9 mouse cellular contexts compared by ENCODE assay signal in the genomic region with DNA sequence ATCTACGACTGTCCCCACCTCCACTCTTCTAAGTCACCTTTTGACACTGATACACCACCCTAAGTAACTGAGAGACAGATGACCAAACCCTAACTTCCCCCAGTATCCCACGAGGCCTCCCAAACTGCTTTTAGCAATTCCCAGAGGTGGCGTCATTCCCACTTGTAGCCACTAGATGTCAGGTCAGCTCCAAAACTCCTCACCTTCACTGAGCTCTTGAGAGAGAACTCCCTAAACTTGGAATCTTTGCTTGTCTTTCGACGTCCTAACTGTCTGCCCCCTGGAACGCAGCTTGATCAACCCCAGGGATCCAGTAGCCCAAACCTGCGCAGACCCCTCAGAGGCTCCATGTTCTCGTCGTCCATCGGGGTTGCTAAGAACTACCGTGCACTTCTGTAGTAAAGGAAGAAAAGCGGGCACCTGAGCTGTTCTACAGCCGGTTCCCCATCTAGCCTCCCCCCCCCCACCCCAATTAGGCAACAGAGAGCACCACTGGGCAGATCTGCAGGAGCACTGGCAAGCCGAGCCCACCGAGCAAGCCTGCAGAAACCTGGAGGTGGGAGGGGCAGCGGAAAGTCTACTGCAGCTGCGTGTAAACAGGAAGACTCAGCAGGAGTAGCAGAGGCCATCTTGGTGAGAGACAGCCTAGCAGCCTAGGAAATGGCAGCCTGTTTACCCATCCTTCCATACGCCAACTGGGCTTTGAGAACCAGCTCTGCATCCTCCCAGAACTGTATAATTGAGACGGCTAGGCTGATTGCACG. TPM values are rescaled to one million over a fixed set of nuclear protein-coding genes. Genes with fewer than 3 reads are reported as not detected.
DNase-seq lines count a peak whose midpoint lies in the region; ATAC-seq lines count a peak whose summit lies in the region.
"Had no signal": no experiment of that assay in that cellular context is flagged by ENCODE, and none has a peak within 500 bp of the region (broad histone marks: within the 10 kb centered on the region; RNA-seq: fewer than 3 reads in every experiment).

No protein-coding gene starts in this region.

- peaks cover 9% of the 10 kb centered on the region for H3K4me1 ChIP-seq in intestine, embryonic 14.5 days (replicated peaks; ENCODE audit: control insufficient read depth, insufficient read depth, low read length)
- H3K4me1 ChIP-seq in intestine, embryonic 15.5 days (replicated peaks) = peaks cover 11% of the 10 kb centered on the region; the same call in 1 of the 2 replicates

- no peaks in the 10 kb centered on the region for H3K27me3 ChIP-seq in intestine, embryonic 14.5 days (replicated peaks; ENCODE audit: control insufficient read depth, insufficient read depth, low read length)
- H3K27me3 ChIP-seq in intestine, embryonic 15.5 days (replicated peaks) = no peaks in the 10 kb centered on the region
- H3K27me3 ChIP-seq: limb, embryonic 15.5 days had no signal

- H3K36me3 ChIP-seq in intestine, embryonic 14.5 days (ENCODE audit: control insufficient read depth, insufficient read depth, low read length) = no peaks in the 10 kb centered on the region
- no peaks in the 10 kb centered on the region for H3K36me3 ChIP-seq in intestine, embryonic 15.5 days
- H3K36me3 ChIP-seq: limb, embryonic 15.5 days had no signal

- DNase-seq in intestine, embryonic 14.5 days (ENCODE audit: low spot score) = peak; percentile 81
- peak; percentile 88 for DNase-seq in NIH3T3 (ENCODE audit: low read depth)
- peak; percentile 54 for DNase-seq in cerebellum, adult 9-11 months
- peak; percentile 57 for DNase-seq in gastrocnemius, postnatal 10 days
- peak; percentile 33 to 72 for DNase-seq in layer of hippocampus, adult 18-20 months (ENCODE audit: low spot score in 2 of 2)
- peak; percentile 73 for DNase-seq in lung, postnatal 14 days
- peak; percentile 61 for DNase-seq in right cerebral cortex, postnatal 4 days

- no peak overlapping the region for H3K4me2 ChIP-seq in intestine, embryonic 14.5 days (ENCODE audit: low read length)
- no peak overlapping the region for H3K4me2 ChIP-seq in intestine, embryonic 15.5 days (replicated peaks)
- H3K4me2 ChIP-seq: limb, embryonic 15.5 days had no signal

- no peak overlapping the region for H3K9ac ChIP-seq in intestine, embryonic 14.5 days (ENCODE audit: low read length)
- H3K9ac ChIP-seq in intestine, embryonic 15.5 days = no peak overlapping the region
- H3K9ac ChIP-seq: limb, embryonic 15.5 days had no signal

- H3K27ac ChIP-seq in intestine, embryonic 14.5 days (ENCODE audit: low read depth) = no peak overlapping the region
- H3K27ac ChIP-seq in intestine, embryonic 15.5 days = no peak overlapping the region
- H3K27ac ChIP-seq: limb, embryonic 15.5 days had no signal

- H3K9me3 ChIP-seq in intestine, embryonic 14.5 days (ENCODE audit: control insufficient read depth, low read length) = no peaks in the 10 kb centered on the region
- no peaks in the 10 kb centered on the region for H3K9me3 ChIP-seq in intestine, embryonic 15.5 days
- H3K9me3 ChIP-seq: limb, embryonic 15.5 days had no signal

- H3K4me3 ChIP-seq in intestine, embryonic 14.5 days (ENCODE audit: low read depth, low read length) = no peak overlapping the region
- no peak overlapping the region for H3K4me3 ChIP-seq in intestine, embryonic 15.5 days (replicated peaks)
- H3K4me3 ChIP-seq: limb, embryonic 15.5 days had no signal

- 37% methylated on average over 20 of the region's 20 CpGs for WGBS in intestine, embryonic 14.5 days
- 32% methylated on average over 20 of the region's 20 CpGs for WGBS in intestine, embryonic 15.5 days

- 0 out of 2 replicates have a peak, but pooled peaks have one; percentile 16 for ATAC-seq in intestine, embryonic 14.5 days (replicated peaks; ENCODE audit: low FRiP score, low TSS enrichment, low read depth)
- ATAC-seq in intestine, embryonic 15.5 days = no peak; the same call in 1 of the 2 replicates

RNA-seq across cellular contexts. Expression of gene Lrrc74a, which starts 33.9 kb away (rescaled TPM):
- not detected in 2 replicates for polyA plus RNA-seq in intestine, embryonic 14.5 days (2014; fragmentation: Nextera tagmentation; extraction: Ambion mirVana)
- not detected in 2 replicates for polyA plus RNA-seq in intestine, embryonic 15.5 days (2015; fragmentation: Nextera tagmentation; extraction: Ambion mirVana)
- total RNA-seq in gastrocnemius, postnatal 10 days (2021) = not detected
- total RNA-seq in layer of hippocampus, adult 18-20 months (2021) = not detected
- polyA plus RNA-seq: limb, embryonic 15.5 days had no signal

RNA-seq across cellular contexts. Expression of gene Angel1, which starts 41.8 kb away (rescaled TPM):
- polyA plus RNA-seq in intestine, embryonic 14.5 days (2014; fragmentation: Nextera tagmentation; extraction: Ambion mirVana) = 7.8 TPM in 2 replicates
- 5.2 and 5.6 TPM in 2 replicates for polyA plus RNA-seq in intestine, embryonic 15.5 days (2015; fragmentation: Nextera tagmentation; extraction: Ambion mirVana)
- total RNA-seq in gastrocnemius, postnatal 10 days (2021) = 1 to 10 TPM; 5.8 to 6.3 TPM
- 1 to 10 TPM; 5.0 to 5.7 TPM for total RNA-seq in layer of hippocampus, adult 18-20 months (2021)
